Mouse (Mus musculus): ENCODE measurements around the gene Pbld1.

The Pbld1 gene

DNA sequence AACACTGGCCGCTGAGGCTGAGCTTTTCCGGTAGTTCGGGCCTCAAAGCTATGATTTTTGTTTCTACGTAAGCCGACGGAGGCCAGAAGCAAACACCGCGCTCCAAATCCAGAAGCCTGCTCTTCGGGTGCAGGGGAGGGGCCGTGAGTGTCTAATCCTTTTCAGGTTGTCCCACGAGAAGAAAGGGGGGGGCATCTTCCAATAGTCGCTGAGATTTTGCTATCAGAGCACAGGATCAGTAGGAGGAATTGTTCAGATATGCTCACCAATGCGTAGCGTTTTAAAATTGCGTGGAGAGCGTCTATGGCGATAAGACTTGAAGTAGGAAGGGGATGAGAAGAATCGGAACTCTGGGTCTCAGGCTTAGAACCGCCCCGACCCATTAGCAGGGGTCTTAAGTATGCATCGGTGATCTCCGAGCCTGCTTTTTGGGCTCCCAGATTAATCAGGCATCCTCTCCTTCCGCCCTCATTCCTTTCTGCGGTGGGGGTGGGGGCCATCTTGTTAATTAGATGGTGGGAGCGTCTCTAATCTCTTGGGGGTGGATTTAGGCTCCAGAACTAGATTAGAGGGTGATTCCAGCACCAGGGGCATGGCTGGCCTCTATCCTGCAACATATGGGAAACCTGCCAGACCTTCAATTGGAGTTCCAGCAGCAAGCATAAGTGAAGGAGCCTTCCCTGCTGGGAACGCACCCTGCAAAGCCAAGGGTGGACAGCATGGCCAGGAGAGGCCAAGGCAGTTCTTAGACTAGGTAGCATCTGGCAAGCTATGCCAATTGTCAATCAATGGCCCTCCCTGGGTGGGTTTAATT, 30.0 kb downstream of the Pbld1 start:
- no peak for ATAC-seq (ENCODE audit: insufficient number of reproducible peaks, low FRiP score, low TSS enrichment)

DNA sequence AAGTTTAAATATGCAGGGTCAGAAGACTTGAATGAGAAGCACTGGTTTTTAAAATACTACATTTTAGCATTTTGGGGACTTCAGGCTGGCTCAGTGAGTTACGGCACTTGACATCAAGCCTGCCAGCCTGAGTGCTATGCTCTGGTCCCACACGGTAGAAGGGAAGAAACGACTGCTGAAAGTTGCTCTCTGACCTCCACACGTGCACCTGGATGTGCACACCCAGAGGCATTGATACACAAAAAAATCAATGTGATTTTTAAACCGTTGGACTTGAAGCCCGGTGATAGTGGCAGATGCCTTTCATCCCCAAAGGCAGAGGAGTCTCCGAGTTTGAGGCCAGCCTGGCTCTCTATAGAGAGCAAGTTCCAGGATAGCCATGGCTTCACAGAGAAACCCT, 32.0 kb downstream of the Pbld1 start:
- ATAC-seq (ENCODE audit: insufficient number of reproducible peaks, low FRiP score, low TSS enrichment) = no peak

DNA sequence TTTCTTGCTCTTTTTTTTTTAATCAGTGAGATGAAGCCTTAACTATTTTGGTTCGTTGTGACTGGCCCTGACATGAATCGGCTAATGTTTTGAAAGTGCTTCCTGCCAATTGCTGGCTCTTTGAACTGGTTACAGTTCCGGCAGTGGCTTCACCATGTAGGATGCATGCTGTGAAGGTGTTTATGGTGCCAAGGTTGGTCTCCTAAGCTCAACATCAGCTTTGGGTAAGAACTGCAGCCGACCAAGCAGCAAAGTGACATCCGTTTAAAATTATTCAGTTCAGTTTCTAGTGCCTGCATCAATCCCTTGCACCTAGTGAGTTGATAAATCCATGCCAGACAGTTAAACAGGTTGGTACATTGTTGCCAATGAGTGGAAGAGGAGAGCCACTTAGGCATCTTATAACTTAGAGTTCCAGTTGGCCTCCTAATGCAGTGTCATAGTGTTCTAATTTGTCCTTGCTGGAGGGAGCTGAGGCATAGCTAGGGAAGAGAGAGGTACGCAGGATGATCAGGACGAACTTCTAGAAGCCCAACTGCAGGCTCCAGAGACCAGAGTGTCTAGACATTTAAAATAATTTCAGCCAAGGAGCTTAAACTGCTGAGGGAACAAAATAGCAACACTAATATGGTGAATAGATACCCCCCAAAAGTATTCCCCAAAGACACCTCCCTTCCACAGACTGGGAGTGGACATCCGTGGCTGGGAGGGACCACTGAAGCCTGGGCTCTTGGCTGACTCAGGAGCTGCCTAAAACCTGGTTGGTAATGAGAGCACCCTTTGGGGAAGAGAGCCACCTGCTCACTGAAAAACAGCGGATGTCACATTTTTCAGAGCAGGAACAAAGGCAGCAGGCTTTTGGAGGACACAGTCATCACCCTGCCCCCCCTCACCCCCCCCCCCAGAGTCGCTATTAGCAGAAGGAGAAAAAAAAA, 32.9 kb downstream of the Pbld1 start:
- ATAC-seq (ENCODE audit: insufficient number of reproducible peaks, low FRiP score, low TSS enrichment) = peak; percentile 79

DNA sequence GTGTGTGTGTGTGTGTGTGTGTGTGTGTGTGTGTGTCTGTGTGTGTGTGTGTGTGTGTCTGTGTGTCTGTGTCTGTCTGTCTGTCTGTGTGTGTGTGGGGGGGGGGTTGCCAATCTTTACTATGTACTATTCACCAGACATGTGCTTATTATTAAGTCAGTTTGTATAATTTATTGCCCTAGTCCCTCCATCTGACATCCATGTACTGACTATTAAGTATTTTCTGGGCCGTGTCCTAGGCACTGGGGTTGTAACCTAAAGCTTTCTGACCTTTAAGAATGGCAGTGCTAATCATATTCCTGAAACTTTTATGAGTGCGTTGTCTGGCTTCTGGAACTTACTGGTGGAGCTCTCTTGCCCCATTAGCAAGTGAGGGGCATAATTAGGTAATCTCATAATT, 36.8 kb downstream of the Pbld1 start:
- ATAC-seq (ENCODE audit: insufficient number of reproducible peaks, low FRiP score, low TSS enrichment) = no peak

GRCm38 (mm10) chr10:63098191-63098590, 38.2 kb downstream of the Pbld1 start:
- ATAC-seq (ENCODE audit: insufficient number of reproducible peaks, low FRiP score, low TSS enrichment) = no peak

DNA sequence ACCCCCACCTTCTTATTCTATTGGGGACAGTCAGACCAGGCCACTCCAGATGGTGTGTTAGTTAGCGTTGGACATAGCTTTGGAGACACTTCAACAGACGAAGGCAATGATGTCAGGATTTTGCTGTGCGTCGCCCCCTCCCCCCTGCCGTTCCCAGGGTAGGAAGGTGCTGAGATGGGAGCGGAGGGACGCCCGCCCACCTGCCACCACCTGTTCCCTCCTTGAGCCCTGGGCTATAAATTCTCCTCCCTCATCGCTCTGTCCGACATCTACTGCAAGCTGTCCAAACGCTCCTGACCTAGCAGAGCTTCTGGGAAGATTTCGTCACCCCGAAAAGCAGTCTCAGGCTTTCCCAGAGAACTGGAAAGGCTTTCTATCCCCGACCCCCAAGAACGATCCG, 39.6 kb downstream of the Pbld1 start, which contains the start of gene Atoh7:
Gene Atoh7 (plus strand): TSS at position 131 of the 400 bp plus-strand sequence.
- peak; percentile 77 for ATAC-seq (ENCODE audit: insufficient number of reproducible peaks, low FRiP score, low TSS enrichment)

- peak; percentile 81 for ATAC-seq (ENCODE audit: insufficient number of reproducible peaks, low FRiP score, low TSS enrichment)
Measured at GRCm38 (mm10) chr10:63099941-63100562, 40.1 kb downstream of the Pbld1 start.

DNA sequence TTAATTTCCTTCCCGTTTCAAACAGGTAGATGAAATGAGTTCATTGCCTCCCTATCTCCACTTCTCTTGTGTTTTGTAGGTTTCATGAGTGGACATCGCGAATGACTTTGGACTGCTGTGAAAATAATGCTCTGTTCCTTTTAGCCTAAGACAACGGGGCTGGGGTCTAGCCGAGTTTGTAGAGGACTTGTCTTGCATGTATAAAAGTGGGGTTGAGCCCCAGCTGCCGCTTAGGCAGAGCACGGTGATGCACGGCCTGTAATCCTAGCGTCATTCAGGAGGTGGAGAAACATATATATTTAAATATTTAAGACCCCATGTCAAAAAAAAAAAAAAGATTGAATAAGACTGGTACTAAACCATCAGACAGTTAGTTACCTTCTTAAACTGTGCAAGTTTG, 40.7 kb downstream of the Pbld1 start:
- no peak for ATAC-seq (ENCODE audit: insufficient number of reproducible peaks, low FRiP score, low TSS enrichment)

DNA sequence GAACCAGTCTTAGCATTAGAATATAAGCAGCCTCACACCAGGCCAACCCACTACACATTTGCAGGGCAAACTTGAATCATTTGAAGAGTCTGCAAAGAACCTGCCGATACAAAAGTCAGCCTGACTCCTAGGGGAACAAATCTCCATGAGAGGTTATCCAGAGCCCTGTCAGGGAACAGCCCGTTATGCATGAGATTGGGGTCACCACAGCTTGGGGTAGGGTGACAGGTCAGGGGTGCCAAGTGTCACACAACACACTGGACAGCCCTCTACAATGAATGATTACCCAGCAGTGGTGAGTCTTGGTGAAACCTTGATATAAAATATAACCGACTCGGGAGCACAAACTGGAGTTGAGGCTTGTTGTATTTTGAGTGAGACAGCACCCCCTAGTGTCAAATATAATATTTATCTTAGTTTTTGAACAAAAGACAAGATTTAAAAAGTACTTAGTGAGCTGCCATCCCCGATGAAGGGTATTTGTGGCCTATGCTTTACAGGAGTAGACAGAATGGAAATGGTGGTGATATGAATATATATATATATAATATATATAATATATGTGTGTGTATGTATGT, 53.2 kb downstream of the Pbld1 start:
- ATAC-seq (ENCODE audit: insufficient number of reproducible peaks, low FRiP score, low TSS enrichment) = peak; percentile 64

DNA sequence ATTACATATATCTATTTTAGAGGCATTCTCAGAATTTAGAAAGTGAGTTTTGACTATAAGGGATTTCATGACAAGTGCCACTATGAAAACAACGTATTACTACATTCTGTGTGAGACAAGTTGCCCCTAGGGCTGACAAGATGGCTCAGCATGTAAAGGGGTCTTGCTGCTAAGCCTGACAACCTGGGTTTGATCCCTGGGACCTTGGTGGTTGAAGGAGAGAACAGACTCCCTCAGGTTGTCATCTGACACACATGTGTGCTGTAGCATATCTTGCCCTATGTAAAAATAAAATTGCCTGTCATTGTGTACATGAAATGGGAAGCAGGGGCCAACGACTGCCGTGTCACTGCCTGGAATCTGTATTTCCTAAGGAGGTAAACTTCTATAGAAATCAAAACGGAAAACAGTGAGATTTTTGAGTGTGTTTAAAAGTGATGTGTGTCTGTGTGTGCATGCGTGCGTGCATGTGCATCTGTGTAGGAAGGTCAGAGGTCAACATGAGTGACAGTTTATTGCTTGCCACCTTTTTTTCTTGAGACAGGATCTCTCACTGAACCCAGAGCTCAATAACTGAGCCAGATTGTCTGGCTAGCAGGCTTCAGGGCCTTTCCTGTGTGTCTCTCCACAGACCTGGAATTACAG, 53.9 kb downstream of the Pbld1 start:
- ATAC-seq (ENCODE audit: insufficient number of reproducible peaks, low FRiP score, low TSS enrichment) = no peak

DNA sequence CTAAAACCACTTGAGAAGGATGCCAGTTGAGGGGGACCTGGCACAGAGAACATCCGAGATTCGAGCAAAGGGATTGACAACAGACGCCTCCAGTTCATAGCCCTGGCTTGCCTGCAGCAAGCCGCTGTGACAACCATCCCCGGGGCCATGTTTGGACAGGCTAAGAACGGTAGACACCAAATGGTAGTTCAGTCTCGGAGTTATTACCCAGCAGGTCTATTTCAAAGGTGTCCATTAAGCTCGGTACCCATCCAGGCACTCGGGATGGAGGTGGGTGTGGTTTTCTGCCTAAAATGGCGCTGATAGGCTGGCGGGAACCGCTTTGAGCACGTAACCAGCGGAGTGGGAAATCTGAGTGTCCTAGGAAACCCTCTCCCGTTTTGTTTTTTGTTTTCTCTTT, 55.9 kb downstream of the Pbld1 start:
- no peak for ATAC-seq (ENCODE audit: insufficient number of reproducible peaks, low FRiP score, low TSS enrichment)

GRCm38 (mm10) chr10:63116376-63116775, 56.4 kb downstream of the Pbld1 start:
- no peak for ATAC-seq (ENCODE audit: insufficient number of reproducible peaks, low FRiP score, low TSS enrichment)

GRCm38 (mm10) chr10:63117583-63117982, 57.6 kb downstream of the Pbld1 start:
- ATAC-seq (ENCODE audit: insufficient number of reproducible peaks, low FRiP score, low TSS enrichment) = no peak

- ATAC-seq (ENCODE audit: insufficient number of reproducible peaks, low FRiP score, low TSS enrichment) = no peak
Measured at GRCm38 (mm10) chr10:63119916-63120315, 60.0 kb downstream of the Pbld1 start.

DNA sequence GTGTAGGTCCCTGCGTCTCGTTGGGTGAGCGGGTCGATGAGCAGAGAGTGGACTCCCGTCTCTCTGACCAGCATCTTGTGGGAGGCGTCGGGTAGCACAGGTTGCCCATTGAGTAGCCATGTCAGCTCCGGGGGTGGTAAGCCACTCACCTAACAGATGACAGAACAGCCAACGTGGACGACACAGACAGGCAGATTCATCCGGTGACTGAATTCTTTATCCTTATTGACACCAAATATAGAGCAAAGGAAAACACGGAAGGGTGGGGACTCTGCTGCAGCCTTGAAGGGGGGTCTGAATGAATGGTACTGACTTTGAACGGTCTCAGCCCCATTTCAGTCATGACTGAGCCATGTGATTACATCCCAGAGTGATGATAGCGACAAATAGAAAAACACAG, 62.0 kb downstream of the Pbld1 start:
- ATAC-seq (ENCODE audit: insufficient number of reproducible peaks, low FRiP score, low TSS enrichment) = no peak

- no peak for ATAC-seq (ENCODE audit: insufficient number of reproducible peaks, low FRiP score, low TSS enrichment)
Measured at GRCm38 (mm10) chr10:63122516-63122915, 62.6 kb downstream of the Pbld1 start.

GRCm38 (mm10) chr10:63123141-63123540, 63.2 kb downstream of the Pbld1 start:
- no peak for ATAC-seq (ENCODE audit: insufficient number of reproducible peaks, low FRiP score, low TSS enrichment)

DNA sequence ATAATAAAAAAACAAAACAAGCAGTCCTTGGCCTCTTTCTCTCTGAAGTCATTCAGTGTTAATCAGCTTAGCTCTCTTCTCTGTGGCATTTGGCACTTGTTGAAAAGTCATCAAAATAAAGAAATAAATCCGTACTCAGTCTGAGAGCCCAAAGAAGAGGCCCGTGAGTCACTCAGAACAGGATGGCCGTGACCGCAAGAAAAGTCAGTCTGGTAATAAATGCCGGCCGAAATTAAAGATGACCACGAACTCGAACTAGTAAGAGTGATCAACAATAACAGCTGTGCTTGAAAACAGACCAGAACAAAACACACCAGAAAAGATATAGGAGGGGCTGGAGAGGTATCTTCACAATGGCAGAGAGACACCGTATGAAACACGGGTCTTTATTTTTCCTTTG, 64.1 kb downstream of the Pbld1 start:
- ATAC-seq (ENCODE audit: insufficient number of reproducible peaks, low FRiP score, low TSS enrichment) = no peak

DNA sequence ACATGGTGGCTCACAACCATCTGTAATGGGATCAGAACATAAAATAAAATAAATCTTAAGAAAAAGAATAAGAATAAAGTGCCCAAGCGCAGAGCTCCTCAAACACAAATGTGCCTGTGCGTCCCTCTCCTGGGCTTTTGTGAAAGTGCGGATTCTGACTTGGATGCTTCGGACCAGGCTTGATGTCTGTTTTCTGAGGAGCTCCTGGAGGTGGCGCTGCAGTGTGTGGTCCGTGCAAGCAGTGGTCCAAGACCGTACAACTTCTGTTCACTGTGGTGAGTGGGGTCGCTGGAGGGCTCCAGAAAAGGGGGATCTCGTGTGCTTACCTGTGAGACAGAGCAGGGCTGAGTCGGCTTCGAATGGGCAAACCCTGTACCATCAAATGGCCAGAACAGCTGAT, 65.4 kb downstream of the Pbld1 start:
- ATAC-seq (ENCODE audit: insufficient number of reproducible peaks, low FRiP score, low TSS enrichment) = no peak

DNA sequence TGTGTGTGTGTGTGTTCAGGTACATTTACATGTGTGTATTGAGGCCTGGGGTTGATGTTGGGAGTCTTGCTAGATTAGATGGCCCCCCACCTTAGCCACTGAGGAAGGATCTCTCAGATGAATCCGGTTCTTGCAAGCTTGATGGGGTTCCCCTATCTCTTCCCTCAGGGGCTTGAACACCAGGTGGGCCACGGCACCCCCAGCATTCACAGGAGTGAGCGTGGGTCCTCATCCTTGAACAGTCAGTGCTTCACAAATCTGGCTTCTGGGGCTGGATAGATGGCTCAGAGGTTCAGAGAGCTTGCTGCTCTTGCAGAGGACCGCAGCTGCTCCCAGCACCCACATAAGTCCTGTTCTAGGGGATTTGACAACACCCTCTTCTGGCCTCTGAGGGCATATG, 66.2 kb downstream of the Pbld1 start:
- ATAC-seq (ENCODE audit: insufficient number of reproducible peaks, low FRiP score, low TSS enrichment) = no peak
